Mouse (Mus musculus) myocyte (in vitro differentiated cells): ENCODE measurements around the gene Srsf4. TPM values are rescaled to one million over a fixed set of nuclear protein-coding genes. Genes with fewer than 3 reads are reported as not detected.

Source experiments
- H3K27me3 ChIP-seq: one replicate; pipeline ENCODE4 v1.6.1; 2011; ENCODE audit not compliant: control insufficient read depth, insufficient read depth, insufficient read length
- H3K36me3 ChIP-seq: one replicate; pipeline ENCODE4 v1.6.1; 2011; ENCODE audit not compliant: control insufficient read depth, insufficient read depth
- H3K4me2 ChIP-seq: one replicate; pipeline ENCODE4 v1.6.1; 2011; ENCODE audit warnings: low read depth, control low read depth
- H3K4me3 ChIP-seq: one replicate; pipeline ENCODE4 v1.5.1; 2011; ENCODE audit warnings: mild to moderate bottlenecking, control low read depth, moderate library complexity
- H3K79me2 ChIP-seq: one replicate; pipeline ENCODE4 v1.6.1; 2011; ENCODE audit not compliant: control insufficient read depth, insufficient read depth
- H3ac ChIP-seq: one replicate; pipeline ENCODE4 v1.6.1; 2011; ENCODE audit not compliant: control insufficient read depth, insufficient read length
- CEBPB ChIP-seq: IDR thresholded peaks from 2 replicates; pipeline ENCODE4 v1.6.1; 2011; ENCODE audit warnings: mild to moderate bottlenecking, moderate library complexity; ENCODE audit not compliant: poor library complexity, insufficient read depth, severe bottlenecking
- E2F4 ChIP-seq: IDR thresholded peaks from one replicate; pipeline ENCODE4 v1.6.1; 2011; ENCODE audit warnings: mild to moderate bottlenecking, control low read depth, moderate library complexity; ENCODE audit not compliant: insufficient read depth
- MAX ChIP-seq: IDR thresholded peaks from one replicate; pipeline ENCODE4 v1.6.1; 2011; ENCODE audit warnings: low read depth, mild to moderate bottlenecking, control low read depth
- MYOD1 ChIP-seq, 3 experiments: IDR thresholded peaks; one replicate each; pipeline ENCODE4 v1.6.1; 2011; ENCODE audit warnings: control low read depth in 2 of 3, low read depth in 2 of 3, mild to moderate bottlenecking in 2 of 3, moderate library complexity in 1 of 3; ENCODE audit not compliant: insufficient read length in 2 of 3, control insufficient read depth in 1 of 3
- MYOG ChIP-seq, 3 experiments: IDR thresholded peaks; one replicate each; pipeline ENCODE4 v1.6.1; 2011; ENCODE audit warnings: control low read depth in 2 of 3, low read depth in 2 of 3, mild to moderate bottlenecking in 2 of 3; ENCODE audit not compliant: insufficient read length in 2 of 3, control insufficient read depth in 1 of 3, insufficient read depth in 1 of 3
- POLR2A ChIP-seq: IDR thresholded peaks from one replicate; pipeline ENCODE4 v1.6.1; 2011; ENCODE audit warnings: low read depth, mild to moderate bottlenecking, control low read depth, moderate library complexity; ENCODE audit not compliant: insufficient read length
- POLR2AphosphoS2 ChIP-seq: IDR thresholded peaks from one replicate; pipeline ENCODE4 v1.6.1; 2011; ENCODE audit warnings: low read depth, control low read depth; ENCODE audit not compliant: insufficient read length
- REST ChIP-seq: IDR thresholded peaks from one replicate; pipeline ENCODE4 v1.6.1; 2011; ENCODE audit warnings: mild to moderate bottlenecking, control low read depth, moderate library complexity; ENCODE audit not compliant: insufficient read depth, insufficient read length
- SRF ChIP-seq: IDR thresholded peaks from one replicate; pipeline ENCODE4 v1.6.1; 2011; ENCODE audit warnings: low read depth; ENCODE audit not compliant: control insufficient read depth, insufficient read length
- TCF12 ChIP-seq: IDR thresholded peaks from one replicate; pipeline ENCODE4 v1.6.1; 2011; ENCODE audit warnings: mild to moderate bottlenecking, control low read depth; ENCODE audit not compliant: poor library complexity, insufficient read depth, severe bottlenecking
- TCF3 ChIP-seq: IDR thresholded peaks from one replicate; pipeline ENCODE4 v1.6.1; 2011; ENCODE audit warnings: low read depth, control low read depth; ENCODE audit not compliant: insufficient read length
- USF1 ChIP-seq: IDR thresholded peaks from one replicate; pipeline ENCODE4 v1.6.1; 2011; ENCODE audit warnings: low read depth, mild to moderate bottlenecking, control low read depth, moderate library complexity
- polyA plus RNA-seq: library from polyadenylated mRNA; unstranded; fragments of >200 nt; fragmentation: generic; extraction: Trizol; gene quantifications from one replicate; pipeline ENCODE4 v1.2.1, GENCODE M21; 2012; ENCODE audit warnings: missing spikeins

Srsf4 gene
- polyA plus RNA-seq, 1 experiment = 33.5 TPM

DNA sequence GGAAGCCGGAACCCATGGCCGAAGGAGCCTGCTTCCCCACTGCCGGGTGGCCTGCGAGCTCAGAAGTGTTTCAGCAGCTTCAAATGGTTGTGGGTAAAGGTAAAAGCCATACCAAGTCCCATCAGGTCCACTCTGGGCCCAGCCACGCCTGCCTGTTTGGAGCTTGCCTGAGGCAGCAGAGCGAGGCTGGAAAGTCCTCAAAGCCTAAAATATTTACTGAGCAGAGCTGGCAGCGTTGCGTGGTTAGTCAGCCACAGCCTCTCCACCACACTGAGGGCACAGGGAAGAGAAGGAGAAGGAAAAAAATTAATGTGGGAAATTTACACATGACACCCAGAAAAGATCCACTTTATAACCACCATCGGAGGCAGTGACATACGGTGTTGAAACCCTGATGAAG, 40.1 kb downstream of the Srsf4 start:
- no peak overlapping the region for H3K4me3 ChIP-seq
- H3K27me3 ChIP-seq = no peaks in the 10 kb centered on the region
- no peaks in the 10 kb centered on the region for H3K36me3 ChIP-seq
- H3K79me2 ChIP-seq = no peaks in the 10 kb centered on the region
- no peak overlapping the region for H3ac ChIP-seq
- no peak overlapping the region for H3K4me2 ChIP-seq
- TF ChIP-seq SRF (no peak), E2F4 (no peak), CEBPB (no peak), MYOD1 (IDR thresholded peaks at IDR 0.05; ENCODE audit: control insufficient read depth in 1 of 3, insufficient read length in 2 of 3, low read depth in 2 of 3) (no peak), POLR2A (no peak)

DNA sequence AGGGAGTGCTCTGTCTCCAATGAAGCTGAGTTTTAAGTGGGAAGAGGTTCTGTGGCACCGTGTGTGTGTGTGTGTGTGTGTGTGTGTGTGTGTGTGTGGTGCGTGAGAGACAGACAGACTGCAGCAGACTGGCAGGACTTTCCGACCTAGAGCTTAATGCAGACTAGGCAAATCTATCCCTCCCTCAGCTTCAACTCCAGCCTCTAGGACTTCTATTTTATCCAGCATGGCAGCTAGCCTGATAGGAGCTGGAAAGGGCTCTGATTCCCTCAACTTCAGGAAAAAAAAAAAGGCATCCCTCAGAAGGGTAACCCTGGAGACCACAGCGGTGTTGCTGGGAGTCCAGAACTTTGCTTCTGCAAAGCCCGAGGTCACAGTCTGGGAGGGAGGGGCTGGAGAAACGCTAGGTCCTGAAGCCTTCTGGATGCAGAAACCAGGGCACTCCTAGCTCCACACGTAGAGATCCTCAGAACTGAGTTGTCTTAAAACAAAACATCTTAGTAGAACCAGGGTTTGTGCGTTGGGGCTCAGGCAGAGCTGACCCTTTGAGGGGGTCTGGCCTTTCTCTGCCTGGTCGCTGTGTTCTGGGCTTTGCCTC, 40.7 kb downstream of the Srsf4 start:
- Histone ChIP-seq H3K27me3 (no peaks in the 10 kb centered on the region), H3K36me3 (no peaks in the 10 kb centered on the region), H3K79me2 (no peaks in the 10 kb centered on the region), H3K4me3 (no peak overlapping the region), H3ac (no peak overlapping the region), H3K4me2 (no peak overlapping the region)
- TF ChIP-seq TCF3 (no peak), POLR2A (no peak), TCF12 (no peak), CEBPB (no peak), MYOG (IDR thresholded peaks at IDR 0.05; ENCODE audit: control insufficient read depth in 1 of 3, insufficient read depth in 1 of 3, insufficient read length in 2 of 3, low read depth in 2 of 3) (no peak), MAX (no peak), USF1 (no peak), E2F4 (no peak), POLR2AphosphoS2 (no peak), MYOD1 (IDR thresholded peaks at IDR 0.05; ENCODE audit: control insufficient read depth in 1 of 3, insufficient read length in 2 of 3, low read depth in 2 of 3) (no peak), REST (no peak), SRF (no peak)

GRCm38 (mm10) chr4:131914891-131915469, 41.6 kb downstream of the Srsf4 start:
- no peaks in the 10 kb centered on the region for H3K79me2 ChIP-seq
- no peaks in the 10 kb centered on the region for H3K27me3 ChIP-seq

GRCm38 (mm10) chr4:131915821-131916328, 42.5 kb downstream of the Srsf4 start:
- Histone ChIP-seq H3K4me3 (no peak overlapping the region), H3K79me2 (no peaks in the 10 kb centered on the region), H3K27me3 (no peaks in the 10 kb centered on the region), H3K36me3 (no peaks in the 10 kb centered on the region), H3ac (no peak overlapping the region), H3K4me2 (no peak overlapping the region)
- TF ChIP-seq POLR2A (no peak), USF1 (no peak), MYOG (IDR thresholded peaks at IDR 0.05; ENCODE audit: control insufficient read depth in 1 of 3, insufficient read depth in 1 of 3, insufficient read length in 2 of 3, low read depth in 2 of 3) (no peak), POLR2AphosphoS2 (no peak), MAX (no peak), MYOD1 (IDR thresholded peaks at IDR 0.05; ENCODE audit: control insufficient read depth in 1 of 3, insufficient read length in 2 of 3, low read depth in 2 of 3) (no peak), SRF (no peak), CEBPB (no peak), TCF3 (no peak), E2F4 (no peak), REST (no peak), TCF12 (no peak)

More at GRCm38 (mm10) chr4:131914891-131915469, 41.6 kb downstream of the Srsf4 start:
- Histone ChIP-seq H3ac (no peak overlapping the region), H3K36me3 (no peaks in the 10 kb centered on the region), H3K4me2 (no peak overlapping the region), H3K4me3 (no peak overlapping the region)
- TF ChIP-seq TCF3 = no peak
- TF ChIP-seq REST = no peak
- no peak for TF ChIP-seq CEBPB

GRCm38 (mm10) chr4:131916425-131916824, 43.0 kb downstream of the Srsf4 start:
- Histone ChIP-seq H3K79me2 (no peaks in the 10 kb centered on the region), H3K27me3 (no peaks in the 10 kb centered on the region), H3K4me2 (peak overlapping the region; percentile 6), H3K4me3 (no peak overlapping the region), H3K36me3 (no peaks in the 10 kb centered on the region), H3ac (no peak overlapping the region)
- TF ChIP-seq E2F4 (no peak), POLR2AphosphoS2 (no peak), MYOD1 (IDR thresholded peaks at IDR 0.05; ENCODE audit: control insufficient read depth in 1 of 3, insufficient read length in 2 of 3, low read depth in 2 of 3) (no peak), CEBPB (no peak), REST (no peak), POLR2A (no peak), TCF12 (no peak), TCF3 (no peak), MYOG (IDR thresholded peaks at IDR 0.05; ENCODE audit: control insufficient read depth in 1 of 3, insufficient read depth in 1 of 3, insufficient read length in 2 of 3, low read depth in 2 of 3) (no peak), USF1 (no peak), MAX (no peak), SRF (no peak)
